ENCODE assay signal across 14 mouse cellular contexts in genomic region chr10:19593296-19593695, GRCm38 (mm10). TPM values are rescaled to one million over a fixed set of nuclear protein-coding genes. Genes with fewer than 3 reads are reported as not detected.
DNase-seq lines count a peak whose midpoint lies in the region; ATAC-seq and TF ChIP-seq lines count a peak whose summit lies in the region.
"Had no signal": no experiment of that assay in that cellular context is flagged by ENCODE, and none has a peak within 500 bp of the region (broad histone marks: within the 10 kb centered on the region; RNA-seq: fewer than 3 reads in every experiment).

No protein-coding gene starts in this region.

- DNase-seq in hindbrain, postnatal 0 days (ENCODE audit: low spot score): no peak
- no peak for DNase-seq in hindbrain, embryonic 14.5 days (ENCODE audit: low spot score)
- DNase-seq in midbrain, postnatal 0 days (ENCODE audit: low spot score): no peak
- no peak for DNase-seq in midbrain, embryonic 10.5 days (ENCODE audit: low spot score)
- no peak for DNase-seq in stomach, postnatal 0 days (ENCODE audit: low spot score)
- no peak for DNase-seq in frontal cortex, adult 2 months (ENCODE audit: extremely low spot score in 1 of 2, low spot score in 1 of 2)
- DNase-seq: cerebellum, adult 11-12 months; forebrain, postnatal 0 days; kidney, postnatal 36 days had no signal

- no peaks in the 10 kb centered on the region for H3K9me3 ChIP-seq in hindbrain, postnatal 0 days (ENCODE audit: low read length)
- no peaks in the 10 kb centered on the region for H3K9me3 ChIP-seq in hindbrain, embryonic 14.5 days (ENCODE audit: control insufficient read depth, low read length)
- no peaks in the 10 kb centered on the region for H3K9me3 ChIP-seq in midbrain, postnatal 0 days (ENCODE audit: low read length)
- H3K9me3 ChIP-seq in midbrain, embryonic 10.5 days (replicated peaks): no peaks in the 10 kb centered on the region
- no peaks in the 10 kb centered on the region for H3K9me3 ChIP-seq in intestine, postnatal 0 days (ENCODE audit: control insufficient read depth)
- H3K9me3 ChIP-seq in stomach, postnatal 0 days (ENCODE audit: control insufficient read depth, low read length): no peaks in the 10 kb centered on the region

- TF ChIP-seq CTCF in hindbrain, postnatal 0 days (IDR thresholded peaks at IDR 0.05; ENCODE audit: low read depth): no peak
- no peak for TF ChIP-seq CTCF in midbrain, postnatal 0 days (IDR thresholded peaks at IDR 0.05)
- no peak for TF ChIP-seq CTCF in intestine, postnatal 0 days (IDR thresholded peaks at IDR 0.05; ENCODE audit: low read depth)
- TF ChIP-seq CTCF in stomach, postnatal 0 days (IDR thresholded peaks at IDR 0.05; ENCODE audit: low read depth): no peak

- no peak for TF ChIP-seq EP300 in stomach, postnatal 0 days (optimal IDR thresholded peaks at IDR 0.05)

- H3K9ac ChIP-seq in hindbrain, postnatal 0 days (replicated peaks; ENCODE audit: low read length): no peak overlapping the region
- H3K9ac ChIP-seq in hindbrain, embryonic 14.5 days: no peak overlapping the region
- H3K9ac ChIP-seq in midbrain, postnatal 0 days (replicated peaks; ENCODE audit: low read length, poor library complexity, severe bottlenecking): no peak overlapping the region; the same call in 1 of the 2 replicates
- H3K9ac ChIP-seq in intestine, postnatal 0 days (ENCODE audit: low read depth, low read length): peak overlapping the region; percentile 96
- peak overlapping the region; percentile 88 for H3K9ac ChIP-seq in stomach, postnatal 0 days (ENCODE audit: low read length)
- H3K9ac ChIP-seq: forebrain, postnatal 0 days had no signal

- H3K27me3 ChIP-seq in hindbrain, postnatal 0 days (ENCODE audit: insufficient read depth, low read length): no peaks in the 10 kb centered on the region
- H3K27me3 ChIP-seq in hindbrain, embryonic 14.5 days (ENCODE audit: control insufficient read depth, insufficient read depth, low read length): no peaks in the 10 kb centered on the region
- H3K27me3 ChIP-seq in midbrain, postnatal 0 days (ENCODE audit: insufficient read depth, low read length): no peaks in the 10 kb centered on the region
- peaks cover 18% of the 10 kb centered on the region for H3K27me3 ChIP-seq in midbrain, embryonic 10.5 days (ENCODE audit: low read depth, poor library complexity, severe bottlenecking)
- no peaks in the 10 kb centered on the region for H3K27me3 ChIP-seq in intestine, postnatal 0 days (replicated peaks; ENCODE audit: control insufficient read depth, insufficient read depth, low read length)
- no peaks in the 10 kb centered on the region for H3K27me3 ChIP-seq in stomach, postnatal 0 days (ENCODE audit: control insufficient read depth, insufficient read depth, low read length)

- no peak overlapping the region for H3K27ac ChIP-seq in hindbrain, postnatal 0 days
- H3K27ac ChIP-seq in hindbrain, embryonic 14.5 days: no peak overlapping the region
- no peak overlapping the region for H3K27ac ChIP-seq in midbrain, postnatal 0 days (ENCODE audit: low read depth, low read length)
- H3K27ac ChIP-seq in midbrain, embryonic 10.5 days (replicated peaks): no peak overlapping the region
- H3K27ac ChIP-seq in intestine, postnatal 0 days (ENCODE audit: low read depth, low read length): peak overlapping the region; percentile 76
- H3K27ac ChIP-seq in stomach, postnatal 0 days (replicated peaks): peak overlapping the region; percentile 67

- H3K4me1 ChIP-seq in hindbrain, postnatal 0 days (ENCODE audit: insufficient read depth, low read length): peaks cover 4% of the 10 kb centered on the region; the same call in 1 of the 2 replicates
- H3K4me1 ChIP-seq in hindbrain, embryonic 14.5 days (replicated peaks; ENCODE audit: control insufficient read depth, insufficient read depth, low read length): peaks cover 7% of the 10 kb centered on the region
- peaks cover 4% of the 10 kb centered on the region; the same call in 1 of the 2 replicates for H3K4me1 ChIP-seq in midbrain, postnatal 0 days (ENCODE audit: insufficient read depth, low read length)
- H3K4me1 ChIP-seq in midbrain, embryonic 10.5 days: peaks cover 23% of the 10 kb centered on the region
- H3K4me1 ChIP-seq in intestine, postnatal 0 days (replicated peaks; ENCODE audit: control insufficient read depth, insufficient read depth, low read length): 0 out of 2 replicates have a peak, but pooled peaks cover 10% of the 10 kb centered on the region
- no peaks in the 10 kb centered on the region for H3K4me1 ChIP-seq in stomach, postnatal 0 days (replicated peaks; ENCODE audit: control insufficient read depth, insufficient read depth)

- H3K4me3 ChIP-seq in hindbrain, postnatal 0 days (ENCODE audit: low read length): no peak overlapping the region
- no peak overlapping the region for H3K4me3 ChIP-seq in hindbrain, embryonic 14.5 days (replicated peaks; ENCODE audit: low read length)
- H3K4me3 ChIP-seq in midbrain, postnatal 0 days (ENCODE audit: low read depth, low read length): no peak overlapping the region
- no peak overlapping the region for H3K4me3 ChIP-seq in midbrain, embryonic 10.5 days
- peak overlapping the region; percentile 88 for H3K4me3 ChIP-seq in intestine, postnatal 0 days (ENCODE audit: low read depth, low read length)
- peak overlapping the region; percentile 83 for H3K4me3 ChIP-seq in stomach, postnatal 0 days (ENCODE audit: low read depth, low read length)

- no peaks in the 10 kb centered on the region for H3K36me3 ChIP-seq in hindbrain, postnatal 0 days (ENCODE audit: insufficient read depth, low read length)
- no peaks in the 10 kb centered on the region for H3K36me3 ChIP-seq in hindbrain, embryonic 14.5 days (replicated peaks; ENCODE audit: control insufficient read depth, insufficient read depth)
- no peaks in the 10 kb centered on the region for H3K36me3 ChIP-seq in midbrain, postnatal 0 days (ENCODE audit: insufficient read depth, low read length)
- H3K36me3 ChIP-seq in midbrain, embryonic 10.5 days: peaks cover 8% of the 10 kb centered on the region
- H3K36me3 ChIP-seq in intestine, postnatal 0 days (ENCODE audit: control insufficient read depth, insufficient read depth): peaks cover 7% of the 10 kb centered on the region
- H3K36me3 ChIP-seq in stomach, postnatal 0 days (ENCODE audit: control insufficient read depth, insufficient read depth, low read length): peaks cover 4% of the 10 kb centered on the region; the same call in 1 of the 2 replicates

- WGBS in hindbrain, postnatal 0 days: 84% methylated on average over 3 of the region's 3 CpGs
- WGBS in hindbrain, embryonic 14.5 days: 89% methylated on average over 3 of the region's 3 CpGs
- WGBS in midbrain, postnatal 0 days: 90% methylated on average over 3 of the region's 3 CpGs
- 84% methylated on average over 3 of the region's 3 CpGs for WGBS in midbrain, embryonic 10.5 days
- WGBS in intestine, postnatal 0 days: 64% methylated on average over 3 of the region's 3 CpGs
- WGBS in stomach, postnatal 0 days: 80% methylated on average over 3 of the region's 3 CpGs

- H3K4me2 ChIP-seq in hindbrain, postnatal 0 days (ENCODE audit: low read depth, low read length): peak overlapping the region; percentile 25; the same call in 1 of the 2 replicates
- no peak overlapping the region; the same call in 1 of the 2 replicates for H3K4me2 ChIP-seq in hindbrain, embryonic 14.5 days (replicated peaks)
- H3K4me2 ChIP-seq in midbrain, postnatal 0 days (ENCODE audit: low read depth, low read length, poor library complexity, severe bottlenecking): peak overlapping the region; percentile 87
- peak overlapping the region; percentile 73 for H3K4me2 ChIP-seq in intestine, postnatal 0 days (replicated peaks; ENCODE audit: low read depth)
- peak overlapping the region; percentile 68 for H3K4me2 ChIP-seq in stomach, postnatal 0 days (replicated peaks; ENCODE audit: low read depth)

- ATAC-seq in hindbrain, postnatal 0 days: no peak
- ATAC-seq in hindbrain, embryonic 14.5 days (ENCODE audit: low FRiP score): no peak
- no peak for ATAC-seq in midbrain, postnatal 0 days (ENCODE audit: low FRiP score)
- no peak for ATAC-seq in intestine, postnatal 0 days
- no peak for ATAC-seq in stomach, postnatal 0 days (ENCODE audit: low FRiP score, low TSS enrichment)
- ATAC-seq: activated CD4-positive, CD25-positive, alpha-beta regulatory T cell, adult 4 months; forebrain, postnatal 0 days had no signal

RNA-seq across cellular contexts. Expression of gene Ifngr1, which starts 1.5 kb away (rescaled TPM):
- total RNA-seq in hindbrain, postnatal 0 days (2014; rRNA removed): 15.2 and 18.1 TPM in 2 replicates
- polyA plus RNA-seq in hindbrain, postnatal 0 days (2015; fragmentation: Nextera tagmentation; extraction: Ambion mirVana): 28.3 and 31.8 TPM in 2 replicates
- polyA plus RNA-seq in hindbrain, embryonic 14.5 days (2014; fragmentation: Nextera tagmentation; extraction: Ambion mirVana): 28.8 TPM in 2 replicates
- total RNA-seq in midbrain, postnatal 0 days (2014; rRNA removed): 14.5 and 14.8 TPM in 2 replicates
- polyA plus RNA-seq in midbrain, postnatal 0 days (2015; fragmentation: Nextera tagmentation; extraction: Ambion mirVana): 22.4 and 24.7 TPM in 2 replicates
- 34.7 and 36.0 TPM in 2 replicates for polyA plus RNA-seq in midbrain, embryonic 10.5 days (2016; fragmentation: Nextera tagmentation; extraction: Ambion mirVana)
- polyA plus RNA-seq in intestine, postnatal 0 days (2015; fragmentation: Nextera tagmentation; extraction: Ambion mirVana): 90.1 and 91.0 TPM in 2 replicates
- polyA plus RNA-seq in stomach, postnatal 0 days (2015; fragmentation: Nextera tagmentation; extraction: Ambion mirVana): 72.1 and 72.9 TPM in 2 replicates
- 19.4 and 22.7 TPM in 2 replicates for polyA plus RNA-seq in frontal cortex, adult 2 months (2012; rRNA removed)

RNA-seq across cellular contexts. Expression of gene Il22ra2, which starts 28.5 kb away (rescaled TPM):
- total RNA-seq in hindbrain, postnatal 0 days (2014; rRNA removed): not detected in 2 replicates
- polyA plus RNA-seq in hindbrain, postnatal 0 days (2015; fragmentation: Nextera tagmentation; extraction: Ambion mirVana): not detected in 2 replicates
- polyA plus RNA-seq in hindbrain, embryonic 14.5 days (2014; fragmentation: Nextera tagmentation; extraction: Ambion mirVana): not detected in 2 replicates
- 0.09 TPM in 1 of 2 replicates, not detected in the other for total RNA-seq in midbrain, postnatal 0 days (2014; rRNA removed)
- polyA plus RNA-seq in midbrain, postnatal 0 days (2015; fragmentation: Nextera tagmentation; extraction: Ambion mirVana): not detected in 2 replicates
- not detected in 2 replicates for polyA plus RNA-seq in midbrain, embryonic 10.5 days (2016; fragmentation: Nextera tagmentation; extraction: Ambion mirVana)
- polyA plus RNA-seq in intestine, postnatal 0 days (2015; fragmentation: Nextera tagmentation; extraction: Ambion mirVana): 0.12 and 0.18 TPM in 2 replicates
- polyA plus RNA-seq in stomach, postnatal 0 days (2015; fragmentation: Nextera tagmentation; extraction: Ambion mirVana): not detected in 2 replicates
- not detected in 2 replicates for polyA plus RNA-seq in frontal cortex, adult 2 months (2012; rRNA removed)
- total RNA-seq: forebrain, postnatal 0 days; heart, adult 8-10 months; left cerebral cortex, postnatal 25 days had no signal
- polyA plus RNA-seq: activated CD4-positive, CD25-positive, alpha-beta regulatory T cell, adult 4 months; forebrain, postnatal 0 days; testis, adult 2 months had no signal

Comparison
In these comparisons a context has a peak if more than half of its experiments do, and no peak if none do; other contexts are left out.
1. H3K27ac ChIP-seq: peak in intestine, postnatal 0 days (single experiment) and stomach, postnatal 0 days (single experiment); none in hindbrain, postnatal 0 days (single experiment), hindbrain, embryonic 14.5 days (single experiment), midbrain, postnatal 0 days (single experiment) and midbrain, embryonic 10.5 days (single experiment).
2. H3K4me3 ChIP-seq: peak in intestine, postnatal 0 days (single experiment) and stomach, postnatal 0 days (single experiment); none in hindbrain, postnatal 0 days (single experiment), hindbrain, embryonic 14.5 days (single experiment), midbrain, postnatal 0 days (single experiment) and midbrain, embryonic 10.5 days (single experiment).
3. H3K9ac ChIP-seq: peak in intestine, postnatal 0 days (single experiment) and stomach, postnatal 0 days (single experiment); none in hindbrain, postnatal 0 days (single experiment), hindbrain, embryonic 14.5 days (single experiment) and midbrain, postnatal 0 days (single experiment).